Mouse (Mus musculus): ENCODE measurements at regions not wholly inside any gene's neighbourhood (a gene's known extent, or its start where the extent isn't known, plus 50 kb on each side); places are given as distances from the start of the nearest gene placed in this dataset.

GRCm38 (mm10) chr9:43976366-43976765 is 66.8 kb upstream of the Thy1 start:
- no peak for DNase-seq (ENCODE audit: low spot score in 2 of 2)

GRCm38 (mm10) chr9:43977773-43978172 is 65.4 kb upstream of the Thy1 start:
- DNase-seq (ENCODE audit: low spot score in 2 of 2): no peak

GRCm38 (mm10) chr9:43981376-43981775 is 61.8 kb upstream of the Thy1 start:
- no peak for DNase-seq (ENCODE audit: low spot score in 2 of 2)

GRCm38 (mm10) chr9:43982359-43982889 is 60.8 kb upstream of the Thy1 start:
- DNase-seq (ENCODE audit: low spot score in 2 of 2): no peak

GRCm38 (mm10) chr9:43983220-43983619 is 60.0 kb upstream of the Thy1 start:
- DNase-seq (ENCODE audit: low spot score in 2 of 2): no peak

GRCm38 (mm10) chr9:43984181-43985062 is 58.8 kb upstream of the Thy1 start:
- DNase-seq (ENCODE audit: low spot score in 2 of 2): peak; percentile 90 to 92

GRCm38 (mm10) chr9:43987957-43988356 is 55.2 kb upstream of the Thy1 start:
- no peak for DNase-seq (ENCODE audit: low spot score in 2 of 2)

- no peak for DNase-seq (ENCODE audit: low spot score in 2 of 2)
Measured at GRCm38 (mm10) chr9:43988981-43989860, 54.0 kb upstream of the Thy1 start.

GRCm38 (mm10) chr9:43990124-43990523 is 53.1 kb upstream of the Thy1 start:
- DNase-seq (ENCODE audit: low spot score in 2 of 2): no peak

- no peak for DNase-seq (ENCODE audit: low spot score in 2 of 2)
Measured at GRCm38 (mm10) chr9:43993221-43993976, 49.8 kb upstream of the Thy1 start.
